Mouse (Mus musculus) intestine, embryonic 14.5 days (tissue): ENCODE data around the gene Aak1. TPM values are rescaled to one million over a fixed set of nuclear protein-coding genes. Genes with fewer than 3 reads are reported as not detected.

Experiments
- ATAC-seq: fragments of 200-750 bp; cut with Nextera tagmentation; replicated peaks from 2 replicates; pipeline ENCODE4 v1.8.0; 2017; ENCODE audit warnings: low read depth, moderate number of reproducible peaks, moderate TSS enrichment, moderate library complexity; ENCODE audit not compliant: low FRiP score, low TSS enrichment
- DNase-seq: peaks from one replicate; pipeline ENCODE4 v3.0.0-alpha.2; 2018; ENCODE audit warnings: low spot score
- H3K27ac ChIP-seq: fragments of 300-500 bp; sonication (generic); 2 replicates; pipeline ENCODE4 v1.5.1; 2014; ENCODE audit warnings: low read depth, mild to moderate bottlenecking, control low read depth
- H3K27me3 ChIP-seq: fragments of 300-500 bp; sonication (generic); replicated peaks from 2 replicates; pipeline ENCODE4 v1.6.1; 2014; ENCODE audit warnings: low read length, control low read depth; ENCODE audit not compliant: control insufficient read depth, insufficient read depth
- H3K36me3 ChIP-seq: fragments of 300-500 bp; sonication (generic); 2 replicates; pipeline ENCODE4 v1.6.1; 2014; ENCODE audit warnings: low read length, control low read depth; ENCODE audit not compliant: control insufficient read depth, insufficient read depth
- H3K4me1 ChIP-seq: fragments of 300-500 bp; sonication (generic); replicated peaks from 2 replicates; pipeline ENCODE4 v1.6.1; 2014; ENCODE audit warnings: low read length, control low read depth, mixed read lengths; ENCODE audit not compliant: control insufficient read depth, insufficient read depth
- H3K4me2 ChIP-seq: fragments of 300-500 bp; sonication (generic); 2 replicates; pipeline ENCODE4 v1.6.1; 2014; ENCODE audit warnings: low read length
- H3K4me3 ChIP-seq: fragments of 300-500 bp; sonication (generic); 2 replicates; pipeline ENCODE4 v1.5.1; 2014; ENCODE audit warnings: low read depth, low read length, control low read depth, mixed read lengths
- H3K9ac ChIP-seq: fragments of 300-500 bp; sonication (generic); 2 replicates; pipeline ENCODE4 v1.6.1; 2014; ENCODE audit warnings: mild to moderate bottlenecking, low read length
- H3K9me3 ChIP-seq: fragments of 300-500 bp; sonication (generic); 2 replicates; pipeline ENCODE4 v1.6.1; 2016; ENCODE audit warnings: low read length, control low read depth; ENCODE audit not compliant: control insufficient read depth
- WGBS: fragments of 180-500 bp; shearing (Covaris S2); extraction: QIAGEN DNeasy Blood & Tissue Kit; methylation state at CpG from one replicate; pipeline ENCODE4 v1.1.7; 2014; 5-methylcytosine and 5-hydroxymethylcytosine counted together
- polyA plus RNA-seq: library from polyadenylated mRNA; unstranded; fragments of >200 nt; fragmentation: Nextera tagmentation; extraction: Ambion mirVana; gene quantifications from 2 replicates; pipeline ENCODE4 v1.2.1, GENCODE M21; 2014

Aak1 gene
- polyA plus RNA-seq = 14.0 and 14.7 TPM in 2 replicates

- Histone ChIP-seq H3K27me3 (no peaks in the 10 kb centered on the region), H3K4me1 (peaks cover 37% of the 10 kb centered on the region), H3K9ac (peak within 1 kb of the TSS; percentile 79), H3K36me3 (peaks cover 6% of the 10 kb centered on the region; the same call in 1 of the 2 replicates), H3K4me3 (peak within 1 kb of the TSS; percentile 93), H3K4me2 (peak within 1 kb of the TSS; percentile 95), H3K27ac (peak within 1 kb of the TSS; percentile 98), H3K9me3 (no peaks in the 10 kb centered on the region)
- peak; percentile 94 for ATAC-seq
- DNase-seq = peak; percentile 98
- WGBS = under 1% methylated on average over 59 of the region's 60 CpGs
Measured at GRCm38 (mm10) chr6:86848915-86849644, at the start of gene Aak1. Gene Aak1 (plus strand): TSS chr6:86849517.

DNA sequence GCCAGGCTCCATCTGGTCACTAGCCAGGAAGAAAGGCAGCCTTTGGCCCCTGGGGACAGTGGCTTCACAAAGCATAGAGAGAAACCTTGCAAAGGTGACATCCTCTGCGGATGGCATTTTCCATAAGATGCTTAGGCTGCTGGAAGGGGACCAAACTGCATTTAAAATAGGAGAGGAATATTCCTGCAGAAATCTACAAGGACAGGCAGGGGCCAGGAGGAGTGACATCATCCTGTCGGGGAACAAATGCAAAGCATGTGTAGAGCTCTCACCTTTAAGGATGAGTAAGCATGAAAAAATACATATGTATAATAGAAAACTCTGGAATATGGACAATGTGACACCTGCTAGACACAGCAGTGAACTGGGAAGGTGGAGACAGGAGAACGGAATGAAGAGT lies 48.9 kb upstream of the Aak1 start:
- 90% methylated on average over 3 of the region's 3 CpGs for WGBS
- Histone ChIP-seq H3K4me3 (no peak overlapping the region), H3K9ac (no peak overlapping the region), H3K27ac (no peak overlapping the region), H3K9me3 (no peaks in the 10 kb centered on the region), H3K36me3 (no peaks in the 10 kb centered on the region), H3K4me2 (no peak overlapping the region), H3K27me3 (0 out of 2 replicates have a peak, but pooled peaks cover 2% of the 10 kb centered on the region), H3K4me1 (no peaks in the 10 kb centered on the region)
- DNase-seq (no peak), ATAC-seq (no peak)

DNA sequence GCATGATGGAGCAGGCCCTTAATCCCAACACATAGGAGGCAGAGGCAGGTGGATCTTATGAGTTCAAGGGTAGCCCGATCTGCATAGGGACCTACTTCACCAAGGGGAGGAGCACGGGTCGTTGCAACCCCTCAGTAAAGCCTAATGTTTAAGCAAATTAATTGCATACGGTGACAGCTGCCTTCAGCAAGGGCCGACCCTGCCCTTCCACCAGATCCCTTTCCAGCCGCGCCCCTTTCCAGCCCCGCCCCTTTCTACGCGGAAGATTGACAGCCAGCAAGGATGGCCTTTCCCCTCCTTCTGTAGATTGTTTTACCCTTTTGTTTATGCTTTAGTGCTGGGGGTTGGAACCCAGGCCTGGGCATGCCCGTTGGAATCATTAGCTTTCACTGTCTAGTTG lies 47.9 kb upstream of the Aak1 start:
- Histone ChIP-seq H3K4me3 (no peak overlapping the region), H3K27me3 (no peaks in the 10 kb centered on the region), H3K36me3 (no peaks in the 10 kb centered on the region), H3K4me2 (no peak overlapping the region), H3K27ac (no peak overlapping the region), H3K9me3 (no peaks in the 10 kb centered on the region), H3K9ac (no peak overlapping the region), H3K4me1 (no peaks in the 10 kb centered on the region)
- 41% methylated on average over 11 of the region's 11 CpGs for WGBS
- ATAC-seq = no peak; the same call in 1 of the 2 replicates
- no peak for DNase-seq

DNA sequence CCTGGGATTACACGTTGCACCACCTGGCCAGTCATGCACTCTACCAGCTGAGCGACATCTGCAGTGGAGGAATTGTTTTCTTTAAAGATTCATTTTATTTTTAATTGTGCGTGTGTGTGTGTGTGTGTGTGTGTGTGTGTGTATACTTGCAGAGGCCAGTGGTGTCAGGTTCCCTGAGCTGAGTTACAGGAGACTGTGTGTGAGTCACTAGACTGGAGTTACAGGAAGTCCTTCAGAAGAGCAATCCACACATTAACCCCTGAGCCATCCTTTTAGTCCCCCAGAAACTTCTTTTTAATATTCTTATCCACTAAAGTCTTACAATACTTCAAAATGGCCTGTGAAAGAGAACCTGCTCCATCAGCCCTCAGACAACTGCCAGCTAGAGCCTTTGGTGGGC lies 44.7 kb upstream of the Aak1 start:
- Histone ChIP-seq H3K4me2 (no peak overlapping the region), H3K27ac (no peak overlapping the region), H3K9ac (no peak overlapping the region), H3K4me1 (no peaks in the 10 kb centered on the region), H3K4me3 (no peak overlapping the region), H3K9me3 (no peaks in the 10 kb centered on the region), H3K36me3 (no peaks in the 10 kb centered on the region), H3K27me3 (no peaks in the 10 kb centered on the region)
- DNase-seq (no peak), ATAC-seq (no peak)
- 59% methylated on average over 3 of the region's 3 CpGs for WGBS

- Histone ChIP-seq H3K4me1 (no peaks in the 10 kb centered on the region), H3K9me3 (no peaks in the 10 kb centered on the region), H3K9ac (no peak overlapping the region), H3K36me3 (no peaks in the 10 kb centered on the region), H3K4me2 (no peak overlapping the region), H3K27ac (no peak overlapping the region), H3K4me3 (no peak overlapping the region), H3K27me3 (no peaks in the 10 kb centered on the region)
- 0% methylated on average over 5 of the region's 5 CpGs for WGBS
- DNase-seq (peak; percentile 77), ATAC-seq (peak; percentile 65; the same call in 1 of the 2 replicates)
Measured at GRCm38 (mm10) chr6:86806455-86807086, 42.7 kb upstream of the Aak1 start.

DNA sequence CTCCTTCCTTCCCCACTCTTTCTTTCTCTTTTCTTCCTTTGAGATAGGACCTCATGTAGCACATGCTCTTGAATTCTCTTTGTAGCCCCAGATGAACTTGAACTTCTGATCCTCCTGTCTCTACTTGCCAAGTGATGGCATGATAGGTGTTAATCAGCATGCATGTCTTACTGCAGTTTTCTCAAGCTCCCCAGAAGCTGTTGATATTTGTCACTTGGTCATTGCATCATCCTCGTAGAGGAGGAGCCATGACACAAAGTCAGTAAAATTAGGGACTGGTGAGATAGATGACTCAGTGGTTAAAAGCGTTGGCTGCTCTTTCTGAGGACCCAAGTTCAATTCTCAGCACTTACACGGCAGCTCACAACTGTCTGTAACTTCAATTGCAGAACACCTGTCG lies 36.4 kb upstream of the Aak1 start:
- H3K9ac ChIP-seq = no peak overlapping the region

GRCm38 (mm10) chr6:86813341-86813740 lies 36.0 kb upstream of the Aak1 start:
- peak; percentile 71 for DNase-seq

More for the DNA sequence above, 36.4 kb upstream of the Aak1 start:
- H3K4me2 ChIP-seq = no peak overlapping the region
- DNase-seq (no peak), ATAC-seq (no peak)
- no peaks in the 10 kb centered on the region for H3K27me3 ChIP-seq
- no peak overlapping the region for H3K27ac ChIP-seq
- no peaks in the 10 kb centered on the region for H3K36me3 ChIP-seq
- peaks cover 6% of the 10 kb centered on the region; the same call in 1 of the 2 replicates for H3K4me1 ChIP-seq
- H3K4me3 ChIP-seq = no peak overlapping the region
- no peaks in the 10 kb centered on the region for H3K9me3 ChIP-seq
- WGBS = 58% methylated on average over 4 of the region's 4 CpGs

DNA sequence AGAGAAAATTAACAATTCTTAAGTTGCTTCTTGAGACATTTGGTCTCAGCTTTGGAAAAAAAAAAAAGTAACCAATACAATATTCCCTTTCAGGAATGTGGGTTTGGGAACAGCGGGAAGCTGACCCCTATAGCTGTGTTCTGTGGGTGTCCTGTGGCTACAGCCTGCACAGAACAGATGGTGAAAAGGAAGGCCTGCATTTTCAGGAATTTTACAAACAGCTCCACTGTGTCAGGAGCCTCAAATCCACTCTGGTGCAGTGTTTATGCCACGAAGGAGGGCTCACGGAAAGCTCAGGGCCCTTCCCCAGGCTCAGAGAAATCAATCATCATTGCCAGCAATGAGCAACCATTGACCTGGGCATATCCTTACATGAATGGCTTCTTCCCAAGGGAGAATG lies 34.4 kb upstream of the Aak1 start:
- H3K27ac ChIP-seq = 0 out of 2 replicates have a peak overlapping the region, but pooled peaks have one; percentile 38
- no peaks in the 10 kb centered on the region for H3K36me3 ChIP-seq
- no peaks in the 10 kb centered on the region for H3K9me3 ChIP-seq
- H3K4me2 ChIP-seq = peak overlapping the region; percentile 33
- no peaks in the 10 kb centered on the region for H3K27me3 ChIP-seq
- 40% methylated on average over 3 of the region's 3 CpGs for WGBS
- peaks cover 6% of the 10 kb centered on the region; the same call in 1 of the 2 replicates for H3K4me1 ChIP-seq
- DNase-seq (no peak), ATAC-seq (no peak)
- no peak overlapping the region for H3K9ac ChIP-seq
- no peak overlapping the region for H3K4me3 ChIP-seq

More at GRCm38 (mm10) chr6:86813341-86813740, 36.0 kb upstream of the Aak1 start:
- Histone ChIP-seq H3K27ac (no peak overlapping the region), H3K36me3 (no peaks in the 10 kb centered on the region), H3K4me2 (no peak overlapping the region), H3K4me3 (no peak overlapping the region), H3K9me3 (no peaks in the 10 kb centered on the region), H3K9ac (no peak overlapping the region), H3K27me3 (no peaks in the 10 kb centered on the region), H3K4me1 (peaks cover 6% of the 10 kb centered on the region; the same call in 1 of the 2 replicates)
- 15% methylated on average over 3 of the region's 3 CpGs for WGBS
- ATAC-seq = no peak
